In genomic region chr5:114175596-114176171, GRCm38 (mm10) we compare ENCODE assay signal across 8 mouse cellular contexts. TPM values are rescaled to one million over a fixed set of nuclear protein-coding genes. Genes with fewer than 3 reads are reported as not detected.
DNase-seq lines count a peak whose midpoint lies in the region; ATAC-seq and TF ChIP-seq lines count a peak whose summit lies in the region.

No protein-coding gene starts in this region.

- H3K79me3 ChIP-seq in C2C12 (ENCODE audit: low read depth): no peaks in the 10 kb centered on the region

- DNase-seq in brain, adult 2 months (ENCODE audit: low read depth, low spot score): peak; percentile 64
- peak; percentile 97 to 98 for DNase-seq in heart, adult 9 months (ENCODE audit: low spot score in 2 of 2)
- DNase-seq in kidney, adult 9 months: peak; percentile 97
- DNase-seq in midbrain, postnatal 0 days (ENCODE audit: low spot score): peak; percentile 73
- DNase-seq in spleen, postnatal 36 days (ENCODE audit: low spot score in 2 of 2): peak; percentile 73 to 83

- no peaks in the 10 kb centered on the region for H3K79me2 ChIP-seq in C2C12 (ENCODE audit: control insufficient read depth, insufficient read depth)

- TF ChIP-seq CTCF in C2C12 (IDR thresholded peaks at IDR 0.05; ENCODE audit: control insufficient read depth, insufficient read depth, insufficient read length): no peak
- no peak for TF ChIP-seq CTCF in embryonic fibroblast, embryonic 13.5 days (IDR thresholded peaks at IDR 0.05; ENCODE audit: borderline replicate concordance, insufficient read depth, low read length)
- TF ChIP-seq CTCF in midbrain, postnatal 0 days (IDR thresholded peaks at IDR 0.05): no peak

- H3ac ChIP-seq in C2C12 (ENCODE audit: control insufficient read depth, insufficient read length, low read depth): peak overlapping the region; percentile 62

- peak overlapping the region; percentile 92 for H3K4me2 ChIP-seq in limb, embryonic 15.5 days
- peak overlapping the region; percentile 57 for H3K4me2 ChIP-seq in midbrain, postnatal 0 days (ENCODE audit: low read depth, low read length, poor library complexity, severe bottlenecking)

- no peak overlapping the region; the same call in 1 of the 2 replicates for H3K27ac ChIP-seq in embryonic fibroblast, embryonic 13.5 days (ENCODE audit: insufficient read depth, low read length)
- H3K27ac ChIP-seq in limb, embryonic 15.5 days: peak overlapping the region; percentile 61; the same call in 1 of the 2 replicates
- no peak overlapping the region for H3K27ac ChIP-seq in midbrain, postnatal 0 days (ENCODE audit: low read depth, low read length)

- no peaks in the 10 kb centered on the region for H3K9me3 ChIP-seq in limb, embryonic 15.5 days
- H3K9me3 ChIP-seq in midbrain, postnatal 0 days (ENCODE audit: low read length): no peaks in the 10 kb centered on the region

- WGBS in limb, embryonic 15.5 days: 1% methylated on average over 26 of the region's 26 CpGs
- under 1% methylated on average over 25 of the region's 26 CpGs for WGBS in midbrain, postnatal 0 days

- peak overlapping the region; percentile 25 for H3K4me3 ChIP-seq in C2C12 (ENCODE audit: insufficient read depth, poor library complexity, severe bottlenecking)
- peak overlapping the region; percentile 56 for H3K4me3 ChIP-seq in embryonic fibroblast, embryonic 13.5 days (ENCODE audit: insufficient read depth, low read length)
- peak overlapping the region; percentile 57 for H3K4me3 ChIP-seq in limb, embryonic 15.5 days
- peak overlapping the region; percentile 28 for H3K4me3 ChIP-seq in midbrain, postnatal 0 days (ENCODE audit: low read depth, low read length)

- peak; percentile 94 for ATAC-seq in limb, embryonic 15.5 days (ENCODE audit: insufficient number of reproducible peaks, low FRiP score, low TSS enrichment, low read depth)
- ATAC-seq in midbrain, postnatal 0 days (ENCODE audit: low FRiP score): peak; percentile 72

- no peaks in the 10 kb centered on the region for H3K4me1 ChIP-seq in embryonic fibroblast, embryonic 13.5 days (ENCODE audit: control insufficient read depth, insufficient read depth, low read length)
- peaks cover 18% of the 10 kb centered on the region for H3K4me1 ChIP-seq in limb, embryonic 15.5 days
- H3K4me1 ChIP-seq in midbrain, postnatal 0 days (ENCODE audit: insufficient read depth, low read length): no peaks in the 10 kb centered on the region

- peak; percentile 86 for TF ChIP-seq POLR2A in embryonic fibroblast, embryonic 13.5 days (IDR thresholded peaks at IDR 0.05; ENCODE audit: low read depth, low read length)

- H3K27me3 ChIP-seq in C2C12 (ENCODE audit: control insufficient read depth, insufficient read depth, insufficient read length): peaks cover 3% of the 10 kb centered on the region
- H3K27me3 ChIP-seq in limb, embryonic 15.5 days: no peaks in the 10 kb centered on the region
- H3K27me3 ChIP-seq in midbrain, postnatal 0 days (ENCODE audit: insufficient read depth, low read length): peaks cover 25% of the 10 kb centered on the region

- no peaks in the 10 kb centered on the region for H3K36me3 ChIP-seq in C2C12 (ENCODE audit: control insufficient read depth, insufficient read depth)
- no peaks in the 10 kb centered on the region for H3K36me3 ChIP-seq in limb, embryonic 15.5 days
- no peaks in the 10 kb centered on the region for H3K36me3 ChIP-seq in midbrain, postnatal 0 days (ENCODE audit: insufficient read depth, low read length)

- peak overlapping the region; percentile 44 for H3K9ac ChIP-seq in limb, embryonic 15.5 days
- no peak overlapping the region for H3K9ac ChIP-seq in midbrain, postnatal 0 days (replicated peaks; ENCODE audit: low read length, poor library complexity, severe bottlenecking)

TF ChIP-seq in C2C12, 6 proteins besides CTCF, POLR2A, EP300 and RAD21:
- no peak for TF ChIP-seq USF1 (IDR thresholded peaks at IDR 0.05; ENCODE audit: low read depth)
- no peak for TF ChIP-seq MAX (IDR thresholded peaks at IDR 0.05)
- no peak for TF ChIP-seq CEBPB (IDR thresholded peaks at IDR 0.05; ENCODE audit: low read depth)
- TF ChIP-seq MYOD1 (IDR thresholded peaks at IDR 0.05; ENCODE audit: control insufficient read depth, insufficient read length, low read depth): no peak
- no peak for TF ChIP-seq MYOG (IDR thresholded peaks at IDR 0.05; ENCODE audit: control insufficient read depth, extremely low read depth, insufficient read length)
- no peak for TF ChIP-seq FOSL1 (IDR thresholded peaks at IDR 0.05; ENCODE audit: insufficient read depth, low read length, poor library complexity, severe bottlenecking)

RNA-seq across cellular contexts. Expression of gene Acacb, which starts 29.3 kb away (rescaled TPM):
- polyA plus RNA-seq in C2C12 (2012; fragmentation: generic; extraction: Trizol): 0.26 TPM
- polyA plus RNA-seq in embryonic fibroblast, embryonic 13.5 days (2011; ENCODE audit: insufficient read length, low read depth, missing spikeins): 1.4 and 1.6 TPM in 2 replicates
- 1.7 and 2.5 TPM in 2 replicates for polyA plus RNA-seq in limb, embryonic 15.5 days (2015; fragmentation: Nextera tagmentation; extraction: Ambion mirVana)
- 2.0 and 2.7 TPM in 2 replicates for total RNA-seq in midbrain, postnatal 0 days (2014; rRNA removed)
- 5.6 and 6.5 TPM in 2 replicates for polyA plus RNA-seq in midbrain, postnatal 0 days (2015; fragmentation: Nextera tagmentation; extraction: Ambion mirVana)

RNA-seq across cellular contexts. Expression of gene Ung, which starts 45.5 kb away (rescaled TPM):
- polyA plus RNA-seq in C2C12 (2012; fragmentation: generic; extraction: Trizol): 13.7 TPM
- polyA plus RNA-seq in embryonic fibroblast, embryonic 13.5 days (2011; ENCODE audit: insufficient read length, low read depth, missing spikeins): 5.9 and 8.9 TPM in 2 replicates
- 35.3 and 38.3 TPM in 2 replicates for polyA plus RNA-seq in limb, embryonic 15.5 days (2015; fragmentation: Nextera tagmentation; extraction: Ambion mirVana)
- total RNA-seq in midbrain, postnatal 0 days (2014; rRNA removed): 7.9 and 9.4 TPM in 2 replicates
- 6.7 and 8.0 TPM in 2 replicates for polyA plus RNA-seq in midbrain, postnatal 0 days (2015; fragmentation: Nextera tagmentation; extraction: Ambion mirVana)

RNA-seq across cellular contexts. Expression of gene Alkbh2, which starts 47.7 kb away (rescaled TPM):
- polyA plus RNA-seq in C2C12 (2012; fragmentation: generic; extraction: Trizol): 5.2 TPM
- 4.4 and 5.6 TPM in 2 replicates for polyA plus RNA-seq in embryonic fibroblast, embryonic 13.5 days (2011; ENCODE audit: insufficient read length, low read depth, missing spikeins)
- polyA plus RNA-seq in limb, embryonic 15.5 days (2015; fragmentation: Nextera tagmentation; extraction: Ambion mirVana): 10.0 and 10.4 TPM in 2 replicates
- total RNA-seq in midbrain, postnatal 0 days (2014; rRNA removed): 6.3 and 6.4 TPM in 2 replicates
- 6.1 and 7.4 TPM in 2 replicates for polyA plus RNA-seq in midbrain, postnatal 0 days (2015; fragmentation: Nextera tagmentation; extraction: Ambion mirVana)
